Mouse (Mus musculus): ENCODE data around the gene Mlh1. TPM values are rescaled to one million over a fixed set of nuclear protein-coding genes. Genes with fewer than 3 reads are reported as not detected.

Gene Mlh1
- total RNA-seq, 2 experiments from 2014 or later = 15.7 to 17.1 TPM

GRCm38 (mm10) chr9:111298606-111299005, 27.0 kb upstream of the Mlh1 start:
- no peak for TF ChIP-seq CTCF (conservative IDR thresholded peaks at IDR 0.05)
- DNase-seq (ENCODE audit: low spot score in 2 of 2) = no peak
- no peak overlapping the region for H3K27ac ChIP-seq
- no peak overlapping the region for H3K4me3 ChIP-seq

GRCm38 (mm10) chr9:111296433-111296832, 24.8 kb upstream of the Mlh1 start:
- no peak for TF ChIP-seq CTCF (conservative IDR thresholded peaks at IDR 0.05)
- Histone ChIP-seq H3K4me3 (no peak overlapping the region), H3K27ac (no peak overlapping the region)
- DNase-seq (ENCODE audit: low spot score in 2 of 2) = no peak

DNA sequence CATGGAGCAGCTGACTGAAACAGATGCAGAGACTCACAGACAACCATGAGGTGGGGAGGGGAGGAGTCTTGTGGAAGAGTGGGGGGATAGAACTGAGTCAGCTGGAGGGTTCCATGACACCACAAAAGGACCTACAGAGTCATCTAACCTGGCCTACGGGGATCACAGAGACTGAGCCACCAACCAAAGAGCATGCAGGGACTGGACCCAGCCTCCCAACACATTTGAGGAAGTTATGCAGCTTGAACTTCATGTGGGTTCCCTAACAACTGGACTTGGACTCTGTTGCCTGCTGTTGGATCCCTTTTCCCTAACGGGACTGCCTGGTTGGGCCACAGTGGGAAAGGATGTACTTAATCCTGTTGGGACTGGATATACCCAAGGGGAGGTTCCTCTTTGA, 23.7 kb upstream of the Mlh1 start:
- DNase-seq (ENCODE audit: low spot score in 2 of 2) = no peak
- H3K27ac ChIP-seq = no peak overlapping the region
- no peak overlapping the region for H3K4me3 ChIP-seq
- no peak for TF ChIP-seq CTCF (conservative IDR thresholded peaks at IDR 0.05)

DNA sequence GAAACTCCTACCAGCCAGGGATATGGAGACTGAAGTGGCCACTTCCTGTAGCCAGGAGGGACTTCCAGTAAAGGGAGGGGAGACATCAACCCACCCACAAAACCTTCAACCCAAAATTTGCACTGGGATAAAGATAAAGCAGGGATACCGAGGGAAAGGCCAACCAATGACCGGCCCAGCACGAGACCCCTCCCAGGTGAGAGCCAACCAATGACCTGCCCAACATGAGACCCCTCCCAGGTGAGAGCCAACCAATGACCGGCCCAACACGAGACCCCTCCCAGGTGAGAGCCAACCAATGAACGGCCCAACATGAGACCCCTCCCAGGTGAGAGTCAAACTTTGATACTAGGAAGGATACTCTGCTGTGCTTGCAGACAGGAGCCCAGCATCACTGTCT, 23.3 kb upstream of the Mlh1 start:
- no peak overlapping the region for H3K4me3 ChIP-seq
- H3K27ac ChIP-seq = no peak overlapping the region
- TF ChIP-seq CTCF (conservative IDR thresholded peaks at IDR 0.05) = no peak
- DNase-seq (ENCODE audit: low spot score in 2 of 2) = no peak

DNA sequence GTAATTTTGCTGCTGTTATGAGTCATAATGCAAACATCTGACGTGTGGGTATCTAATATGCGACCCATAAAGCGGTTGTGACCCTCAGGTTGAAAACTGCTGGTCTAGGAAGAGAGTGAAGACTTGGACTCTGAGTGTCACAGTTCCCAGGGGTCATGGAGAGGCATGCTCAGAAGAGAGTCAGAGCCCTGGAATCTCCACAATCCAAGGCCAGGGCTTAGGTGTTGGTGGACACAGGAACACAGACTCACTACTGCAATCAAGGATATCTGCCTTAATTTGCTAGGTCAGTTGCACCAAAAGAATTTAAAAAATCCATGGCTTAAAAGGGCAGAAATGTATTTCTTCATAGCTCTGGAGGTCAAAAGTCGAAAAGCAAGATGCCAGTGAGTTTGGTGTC, 21.6 kb upstream of the Mlh1 start:
- no peak for DNase-seq (ENCODE audit: low spot score in 2 of 2)
- no peak for TF ChIP-seq CTCF (conservative IDR thresholded peaks at IDR 0.05)
- Histone ChIP-seq H3K27ac (no peak overlapping the region), H3K4me3 (no peak overlapping the region)

- no peak for TF ChIP-seq CTCF (conservative IDR thresholded peaks at IDR 0.05)
- no peak for DNase-seq (ENCODE audit: low spot score in 2 of 2)
- Histone ChIP-seq H3K4me3 (no peak overlapping the region), H3K27ac (no peak overlapping the region)
Measured at GRCm38 (mm10) chr9:111290539-111291100, 19.0 kb upstream of the Mlh1 start.

DNA sequence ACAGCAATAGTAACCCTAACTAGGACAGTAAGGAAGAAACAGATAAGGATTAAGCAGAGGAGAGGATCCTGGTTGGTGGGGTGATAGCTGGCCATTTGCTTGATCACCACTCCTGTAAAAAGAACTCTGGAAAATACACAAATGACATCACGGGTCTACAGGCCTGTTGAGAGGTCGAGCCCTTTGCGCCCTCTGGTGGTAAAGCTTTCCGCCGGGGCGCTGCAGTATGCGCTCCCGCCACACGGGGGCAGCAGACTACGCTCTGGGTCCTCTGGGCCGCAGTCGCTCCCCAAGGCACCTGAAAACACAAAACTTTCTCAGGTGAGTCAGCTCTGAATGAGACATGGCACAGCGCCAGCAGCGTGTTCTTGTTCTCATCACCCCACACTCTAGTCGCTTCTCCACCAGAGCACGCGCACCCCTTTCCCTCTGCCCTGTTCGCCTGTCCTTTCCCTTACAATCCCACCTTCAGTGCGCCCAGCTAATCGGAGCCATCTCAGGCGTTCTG, 18.3 kb upstream of the Mlh1 start:
- no peak overlapping the region for H3K27ac ChIP-seq

DNA sequence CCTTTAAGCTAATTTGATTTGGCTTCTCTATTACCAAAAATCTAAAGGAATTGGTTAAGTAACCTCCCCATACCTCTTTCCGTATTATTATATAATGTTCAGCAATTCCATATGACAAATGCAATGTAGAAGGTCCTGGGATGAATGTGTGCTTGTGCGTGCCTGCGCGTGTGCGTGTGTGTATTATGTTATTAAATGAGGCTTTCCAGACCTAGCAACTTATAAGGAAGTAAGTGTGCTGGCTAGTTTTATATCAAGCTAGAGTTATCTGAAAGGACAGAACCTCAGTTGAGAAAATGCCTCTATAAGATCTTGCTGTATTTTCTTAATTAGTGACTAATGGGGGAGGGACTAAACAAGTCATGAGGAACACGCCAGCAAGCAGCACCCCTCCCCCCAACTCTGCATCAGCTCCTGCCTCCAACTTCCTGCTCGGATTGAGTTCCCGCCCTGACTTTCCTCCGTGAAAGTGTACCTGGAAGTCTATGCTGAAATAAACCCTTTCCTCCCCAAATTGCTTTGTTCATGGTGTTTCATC, 17.8 kb upstream of the Mlh1 start:
- H3K27ac ChIP-seq = no peak overlapping the region
- no peak for DNase-seq (ENCODE audit: low spot score in 2 of 2)
- H3K4me3 ChIP-seq = no peak overlapping the region
- no peak for TF ChIP-seq CTCF (conservative IDR thresholded peaks at IDR 0.05)

More for the DNA sequence above, 18.3 kb upstream of the Mlh1 start:
- DNase-seq (ENCODE audit: low spot score in 2 of 2) = peak; percentile 87 to 96
- TF ChIP-seq CTCF (conservative IDR thresholded peaks at IDR 0.05) = peak; percentile 100
- H3K4me3 ChIP-seq = no peak overlapping the region

DNA sequence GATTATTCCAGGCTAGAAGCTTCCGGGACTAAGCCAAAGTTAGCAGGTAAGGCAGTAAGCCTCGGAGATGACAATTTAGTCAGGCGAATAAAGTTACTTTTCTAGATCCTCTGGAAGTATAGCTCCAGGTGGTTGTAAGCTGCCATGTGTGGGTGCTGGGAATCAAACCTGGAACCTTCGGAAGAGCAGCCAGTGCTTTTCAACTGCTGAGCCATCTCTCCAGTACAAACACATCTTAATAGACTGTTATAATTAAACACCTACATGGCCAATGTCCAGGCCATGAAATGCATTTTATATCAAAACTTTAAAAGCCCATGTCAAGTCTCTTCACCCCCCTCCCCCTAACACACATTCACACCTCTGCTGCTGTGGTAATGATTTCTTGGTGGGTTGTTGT, 16.4 kb upstream of the Mlh1 start:
- TF ChIP-seq CTCF (conservative IDR thresholded peaks at IDR 0.05) = no peak
- Histone ChIP-seq H3K4me3 (no peak overlapping the region), H3K27ac (no peak overlapping the region)
- DNase-seq (ENCODE audit: low spot score in 2 of 2) = no peak

DNA sequence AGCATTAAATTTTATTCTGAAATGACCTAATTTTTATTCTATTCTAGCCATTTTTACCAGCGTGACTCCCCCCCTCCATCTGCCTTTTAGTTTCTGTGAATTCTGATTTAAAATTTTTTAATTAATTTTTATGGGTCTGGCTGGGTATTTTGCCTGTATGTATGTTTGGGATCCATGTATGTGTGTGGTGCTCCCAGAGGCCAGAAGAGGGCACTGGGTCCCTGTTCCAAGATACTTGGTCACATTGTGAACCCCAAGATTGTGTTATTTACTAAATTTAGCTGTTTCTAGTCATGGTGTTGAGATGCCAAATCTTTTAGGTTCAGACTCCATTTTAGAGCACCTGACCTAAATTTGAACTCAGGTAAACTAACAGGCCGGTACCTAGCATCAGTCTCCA, 14.9 kb upstream of the Mlh1 start:
- DNase-seq (ENCODE audit: low spot score in 2 of 2) = no peak
- Histone ChIP-seq H3K4me3 (no peak overlapping the region), H3K27ac (no peak overlapping the region)
- peak; percentile 53 for TF ChIP-seq CTCF (conservative IDR thresholded peaks at IDR 0.05)

GRCm38 (mm10) chr9:111285676-111286075, 14.1 kb upstream of the Mlh1 start:
- no peak for TF ChIP-seq CTCF (conservative IDR thresholded peaks at IDR 0.05)
- no peak for DNase-seq (ENCODE audit: low spot score in 2 of 2)
- no peak overlapping the region for H3K4me3 ChIP-seq
- H3K27ac ChIP-seq = peak overlapping the region; percentile 71

DNA sequence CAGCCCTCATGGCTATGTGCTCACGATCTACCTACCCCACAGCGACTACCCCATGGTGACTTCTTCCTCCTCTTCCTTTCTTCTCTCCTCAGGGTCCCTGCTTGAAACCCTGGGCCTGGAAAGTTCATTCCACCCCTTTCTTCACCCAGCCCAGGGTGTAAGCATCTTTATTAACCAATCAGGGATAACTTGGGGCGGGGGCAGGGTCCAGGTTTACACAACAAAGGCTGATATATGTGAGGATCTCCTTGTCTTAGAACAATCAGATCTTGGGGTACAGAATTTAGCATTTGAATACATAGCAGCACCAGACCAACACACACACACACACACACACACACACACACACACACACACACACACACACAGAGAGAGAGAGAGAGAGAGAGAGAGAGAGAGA, 13.5 kb upstream of the Mlh1 start:
- no peak for DNase-seq (ENCODE audit: low spot score in 2 of 2)
- H3K27ac ChIP-seq = no peak overlapping the region

GRCm38 (mm10) chr9:111275156-111275555, 3.6 kb upstream of the Mlh1 start:
- peak overlapping the region; percentile 95 for H3K4me3 ChIP-seq
- no peak for DNase-seq (ENCODE audit: low spot score in 2 of 2)
- H3K27ac ChIP-seq = no peak overlapping the region
- no peak for TF ChIP-seq CTCF (conservative IDR thresholded peaks at IDR 0.05)

More for the DNA sequence above, 13.5 kb upstream of the Mlh1 start:
- H3K4me3 ChIP-seq = no peak overlapping the region
- TF ChIP-seq CTCF (conservative IDR thresholded peaks at IDR 0.05) = no peak

DNA sequence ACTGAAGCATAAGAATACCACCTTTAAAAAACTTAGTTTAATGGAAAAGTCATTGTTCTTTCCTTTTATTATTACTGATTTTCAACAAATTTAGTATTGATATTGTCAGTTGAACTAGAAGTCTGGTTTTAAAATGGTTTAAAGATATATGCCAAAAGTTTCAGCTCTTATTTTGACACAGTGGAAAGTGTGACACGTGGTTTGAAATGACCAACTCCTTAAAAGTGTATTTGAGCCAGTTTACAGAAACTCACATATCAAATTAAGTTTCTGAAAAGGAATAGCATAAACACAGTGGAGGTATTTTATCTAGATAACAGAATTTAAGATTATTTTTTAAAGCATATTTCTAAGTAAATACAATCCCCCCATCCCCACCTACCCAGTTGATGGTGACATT, 2.4 kb upstream of the Mlh1 start:
- no peak for TF ChIP-seq CTCF (conservative IDR thresholded peaks at IDR 0.05)
- DNase-seq (ENCODE audit: low spot score in 2 of 2) = no peak
- peak overlapping the region; percentile 95 for H3K4me3 ChIP-seq
- no peak overlapping the region for H3K27ac ChIP-seq
